Mouse (Mus musculus) hindbrain, postnatal 0 days (tissue): Measurements from ENCODE around the gene Emilin2. TPM values are rescaled to one million over a fixed set of nuclear protein-coding genes. Genes with fewer than 3 reads are reported as not detected.

Experiments used
- ATAC-seq: fragments of 200-750 bp; cut with Nextera tagmentation; 2 replicates; pipeline ENCODE4 v1.8.0; 2017; ENCODE audit warnings: mild to moderate bottlenecking, moderate TSS enrichment, moderate library complexity
- DNase-seq: peaks from one replicate; pipeline ENCODE4 v3.0.0-alpha.2; 2015; ENCODE audit warnings: low spot score
- H3K27ac ChIP-seq: fragments of 300-500 bp; sonication (generic); 2 replicates; pipeline ENCODE4 v1.5.1; 2014; ENCODE audit warnings: mild to moderate bottlenecking
- H3K27me3 ChIP-seq: fragments of 300-500 bp; sonication (generic); 2 replicates; pipeline ENCODE4 v1.6.1; 2014; ENCODE audit warnings: low read length, mixed read lengths; ENCODE audit not compliant: insufficient read depth
- H3K36me3 ChIP-seq: fragments of 300-500 bp; sonication (generic); 2 replicates; pipeline ENCODE4 v1.6.1; 2014; ENCODE audit warnings: low read length, mixed read lengths; ENCODE audit not compliant: insufficient read depth
- H3K4me1 ChIP-seq: fragments of 300-500 bp; sonication (generic); 2 replicates; pipeline ENCODE4 v1.6.1; 2014; ENCODE audit warnings: antibody characterized with exemption, low read length, mixed read lengths; ENCODE audit not compliant: insufficient read depth
- H3K4me2 ChIP-seq: fragments of 300-500 bp; sonication (generic); 2 replicates; pipeline ENCODE4 v1.6.1; 2014; ENCODE audit warnings: low read depth, mild to moderate bottlenecking, low read length, moderate library complexity, mixed read lengths
- H3K4me3 ChIP-seq: fragments of 300-500 bp; sonication (generic); 2 replicates; pipeline ENCODE4 v1.5.1; 2014; ENCODE audit warnings: low read length
- H3K9ac ChIP-seq: fragments of 300-500 bp; sonication (generic); replicated peaks from 2 replicates; pipeline ENCODE4 v1.6.1; 2014; ENCODE audit warnings: mild to moderate bottlenecking, low read length, moderate library complexity, mixed read lengths
- H3K9me3 ChIP-seq: fragments of 300-500 bp; sonication (generic); 2 replicates; pipeline ENCODE4 v1.6.1; 2016; ENCODE audit warnings: low read length, mixed read lengths
- CTCF ChIP-seq: IDR thresholded peaks from 2 replicates; pipeline ENCODE4 v1.5.1; 2016; ENCODE audit warnings: antibody characterized with exemption, control low read depth, low read depth
- WGBS: fragments of 180-500 bp; shearing (Covaris S2); extraction: QIAGEN DNeasy Blood & Tissue Kit; methylation state at CpG from one replicate; pipeline ENCODE4 v1.1.7; 2014; 5-methylcytosine and 5-hydroxymethylcytosine counted together
- polyA plus RNA-seq: library from polyadenylated mRNA; unstranded; fragments of >200 nt; fragmentation: Nextera tagmentation; extraction: Ambion mirVana; gene quantifications from 2 replicates; pipeline ENCODE4 v1.2.1, GENCODE M21; 2015
- total RNA-seq: library from RNA; depleted of rRNA; stranded (reverse); fragments of >200 nt; gene quantifications from 2 replicates; pipeline ENCODE4 v1.2.3, GENCODE M21; 2014; rRNA removed

Gene Emilin2
- total RNA-seq, result 4.4 and 10.5 TPM in 2 replicates
- polyA plus RNA-seq, result 1.6 and 2.0 TPM in 2 replicates

DNA sequence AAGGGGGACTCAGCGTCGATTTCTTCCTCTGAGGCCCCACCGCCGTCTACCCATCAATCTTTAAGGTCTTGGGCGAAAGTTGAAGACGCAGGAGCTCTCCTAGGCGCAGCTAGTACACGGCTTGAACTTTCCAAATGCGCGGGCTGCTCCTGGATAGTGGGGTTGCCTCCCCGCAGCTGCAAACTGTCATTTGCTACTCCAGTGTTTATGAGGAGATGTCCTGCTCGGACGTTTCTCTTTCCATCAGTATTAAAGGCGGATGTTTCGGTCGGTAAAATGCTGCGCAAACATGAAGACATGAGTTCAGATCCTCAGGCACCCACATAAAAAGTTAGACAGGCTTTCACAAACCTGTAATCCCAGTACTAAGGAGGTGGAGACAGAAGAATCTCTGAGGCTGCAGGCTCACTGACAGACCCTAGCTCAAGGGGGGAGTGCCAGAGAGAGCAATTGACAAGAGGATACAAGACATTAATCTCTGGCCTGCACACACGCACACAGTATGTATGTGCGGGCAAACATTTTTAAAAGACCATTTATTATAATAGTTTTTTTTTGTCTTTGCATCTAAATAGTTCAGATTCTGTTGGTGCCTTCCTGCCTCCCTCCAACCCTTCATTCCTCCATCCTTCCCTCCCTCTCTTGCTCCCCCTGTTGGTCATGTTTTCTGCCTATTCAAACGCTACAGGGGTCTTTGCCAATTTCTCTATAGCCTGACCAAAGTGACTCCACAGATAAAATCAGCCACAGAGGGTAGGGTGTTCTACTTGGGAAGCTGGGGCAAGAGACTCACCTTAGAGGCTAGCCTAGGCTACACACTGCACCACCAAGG, at the start of gene Emilin2:
Gene Emilin2, minus strand, starts transcription at position 639 of the 832 bp plus-strand sequence.
- WGBS, result 11% methylated on average over 20 of the region's 20 CpGs
- Histone ChIP-seq H3K27me3 (peaks cover 12% of the 10 kb centered on the region; the same call in 1 of the 2 replicates), H3K4me3 (peak within 1 kb of the TSS; percentile 61), H3K27ac (no peak within 1 kb of the TSS), H3K36me3 (no peaks in the 10 kb centered on the region), H3K4me2 (peak within 1 kb of the TSS; percentile 100), H3K9me3 (no peaks in the 10 kb centered on the region), H3K4me1 (peaks cover 6% of the 10 kb centered on the region), H3K9ac (peak within 1 kb of the TSS; percentile 52)
- TF ChIP-seq CTCF, result peak; percentile 56
- DNase-seq, result peak; percentile 40
- no peak for ATAC-seq

DNA sequence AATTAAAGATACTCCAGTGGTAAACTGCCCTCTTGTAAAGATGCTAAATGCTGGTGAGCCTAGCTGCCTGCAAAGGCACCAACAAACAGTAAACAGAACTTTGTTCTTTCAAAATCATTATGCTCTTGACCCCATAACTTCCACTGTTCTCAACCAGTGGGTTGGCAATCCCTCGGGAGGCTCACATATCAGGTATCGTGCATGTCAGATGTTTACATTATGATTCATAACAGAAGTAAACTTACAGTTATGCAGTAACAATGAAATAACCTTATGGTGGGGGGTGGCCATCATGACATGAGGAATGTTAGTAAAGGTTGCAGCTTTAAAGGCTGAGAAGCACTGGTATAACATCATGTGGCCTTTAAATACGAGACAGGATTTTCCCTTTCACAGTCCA, 43.7 kb upstream of the Emilin2 start:
- Histone ChIP-seq H3K4me3 (no peak overlapping the region), H3K9me3 (no peaks in the 10 kb centered on the region), H3K27me3 (no peaks in the 10 kb centered on the region), H3K4me2 (no peak overlapping the region), H3K27ac (no peak overlapping the region), H3K9ac (no peak overlapping the region), H3K4me1 (no peaks in the 10 kb centered on the region), H3K36me3 (peaks cover 7% of the 10 kb centered on the region; the same call in 1 of the 2 replicates)
- no peak for TF ChIP-seq CTCF
- DNase-seq, result no peak
- 83% methylated on average over 3 of the region's 3 CpGs for WGBS
- ATAC-seq, result no peak

GRCm38 (mm10) chr17:71354205-71354604, 42.4 kb upstream of the Emilin2 start:
- Histone ChIP-seq H3K4me3 (no peak overlapping the region), H3K9me3 (no peaks in the 10 kb centered on the region), H3K27me3 (no peaks in the 10 kb centered on the region), H3K9ac (no peak overlapping the region), H3K4me1 (no peaks in the 10 kb centered on the region), H3K4me2 (no peak overlapping the region), H3K27ac (no peak overlapping the region), H3K36me3 (peaks cover 11% of the 10 kb centered on the region)
- no peak for DNase-seq
- TF ChIP-seq CTCF, result no peak
- 94% methylated on average over 11 of the region's 11 CpGs for WGBS
- no peak for ATAC-seq

GRCm38 (mm10) chr17:71348188-71348587, 36.4 kb upstream of the Emilin2 start:
- H3K4me3 ChIP-seq, result no peak overlapping the region
- H3K9ac ChIP-seq, result no peak overlapping the region
- no peaks in the 10 kb centered on the region for H3K27me3 ChIP-seq
- H3K9me3 ChIP-seq, result no peaks in the 10 kb centered on the region
- DNase-seq (no peak), ATAC-seq (no peak)
- TF ChIP-seq CTCF, result no peak
- 62% methylated on average over 3 of the region's 3 CpGs for WGBS
- H3K4me2 ChIP-seq, result no peak overlapping the region
- H3K4me1 ChIP-seq, result no peaks in the 10 kb centered on the region
- peaks cover 16% of the 10 kb centered on the region for H3K36me3 ChIP-seq
- no peak overlapping the region for H3K27ac ChIP-seq

GRCm38 (mm10) chr17:71342006-71342405, 30.2 kb upstream of the Emilin2 start:
- Histone ChIP-seq H3K27me3 (no peaks in the 10 kb centered on the region), H3K4me1 (no peaks in the 10 kb centered on the region), H3K9ac (no peak overlapping the region), H3K4me2 (no peak overlapping the region), H3K9me3 (no peaks in the 10 kb centered on the region), H3K36me3 (peaks cover 4% of the 10 kb centered on the region; the same call in 1 of the 2 replicates), H3K27ac (no peak overlapping the region), H3K4me3 (no peak overlapping the region)
- 85% methylated on average over 3 of the region's 3 CpGs for WGBS
- DNase-seq, result no peak
- TF ChIP-seq CTCF, result no peak
- ATAC-seq, result no peak

- TF ChIP-seq CTCF, result no peak
- Histone ChIP-seq H3K4me1 (no peaks in the 10 kb centered on the region), H3K9me3 (no peaks in the 10 kb centered on the region), H3K27ac (no peak overlapping the region), H3K4me2 (no peak overlapping the region), H3K27me3 (no peaks in the 10 kb centered on the region), H3K36me3 (no peaks in the 10 kb centered on the region), H3K9ac (no peak overlapping the region), H3K4me3 (no peak overlapping the region)
- ATAC-seq (no peak), DNase-seq (no peak)
- 93% methylated on average over 6 of the region's 6 CpGs for WGBS
These were observed 26.8 kb upstream of the Emilin2 start for GRCm38 (mm10) chr17:71338627-71339026.

DNA sequence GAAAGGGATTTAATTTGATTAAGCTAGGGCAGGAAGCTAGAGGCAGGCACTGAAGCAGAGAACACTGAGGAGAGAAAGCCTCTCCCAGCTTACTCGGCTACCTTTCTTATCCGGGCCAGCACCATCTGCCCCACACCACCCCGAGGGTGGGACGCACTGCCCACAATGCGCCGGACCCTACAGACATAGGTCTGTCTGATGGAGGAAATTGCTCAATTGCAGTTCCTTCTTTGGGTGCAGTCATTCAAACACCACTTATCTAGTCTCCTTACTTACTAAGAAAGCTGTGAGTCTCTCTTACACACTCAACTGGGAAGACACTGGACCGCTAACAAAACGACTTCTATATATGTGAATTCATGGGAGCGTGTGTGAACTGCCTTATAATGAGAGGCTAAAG, 25.8 kb upstream of the Emilin2 start:
- ATAC-seq (no peak), DNase-seq (no peak)
- 94% methylated on average over 9 of the region's 9 CpGs for WGBS
- H3K4me3 ChIP-seq, result no peak overlapping the region
- H3K27me3 ChIP-seq, result no peaks in the 10 kb centered on the region
- no peaks in the 10 kb centered on the region for H3K9me3 ChIP-seq
- no peak overlapping the region for H3K27ac ChIP-seq
- no peak for TF ChIP-seq CTCF
- no peaks in the 10 kb centered on the region for H3K4me1 ChIP-seq
- no peaks in the 10 kb centered on the region for H3K36me3 ChIP-seq
- H3K4me2 ChIP-seq, result no peak overlapping the region
- H3K9ac ChIP-seq, result no peak overlapping the region
